Mouse (Mus musculus) spleen, adult 2 months (tissue): ENCODE results near the gene Ccdc151.

Source experiments
- CTCF ChIP-seq: fragments of 200-500 bp; IDR thresholded peaks from 2 replicates; pipeline ENCODE4 v1.5.1; 2011; ENCODE audit warnings: mild to moderate bottlenecking, inconsistent platforms; ENCODE audit not compliant: insufficient read depth, insufficient read length, insufficient replicate concordance; ENCODE audit errors: extremely low read depth
- POLR2A ChIP-seq: fragments of 200-500 bp; IDR thresholded peaks from 2 replicates; pipeline ENCODE4 v1.6.1; 2011; ENCODE audit warnings: low read depth, low read length, inconsistent platforms

DNA sequence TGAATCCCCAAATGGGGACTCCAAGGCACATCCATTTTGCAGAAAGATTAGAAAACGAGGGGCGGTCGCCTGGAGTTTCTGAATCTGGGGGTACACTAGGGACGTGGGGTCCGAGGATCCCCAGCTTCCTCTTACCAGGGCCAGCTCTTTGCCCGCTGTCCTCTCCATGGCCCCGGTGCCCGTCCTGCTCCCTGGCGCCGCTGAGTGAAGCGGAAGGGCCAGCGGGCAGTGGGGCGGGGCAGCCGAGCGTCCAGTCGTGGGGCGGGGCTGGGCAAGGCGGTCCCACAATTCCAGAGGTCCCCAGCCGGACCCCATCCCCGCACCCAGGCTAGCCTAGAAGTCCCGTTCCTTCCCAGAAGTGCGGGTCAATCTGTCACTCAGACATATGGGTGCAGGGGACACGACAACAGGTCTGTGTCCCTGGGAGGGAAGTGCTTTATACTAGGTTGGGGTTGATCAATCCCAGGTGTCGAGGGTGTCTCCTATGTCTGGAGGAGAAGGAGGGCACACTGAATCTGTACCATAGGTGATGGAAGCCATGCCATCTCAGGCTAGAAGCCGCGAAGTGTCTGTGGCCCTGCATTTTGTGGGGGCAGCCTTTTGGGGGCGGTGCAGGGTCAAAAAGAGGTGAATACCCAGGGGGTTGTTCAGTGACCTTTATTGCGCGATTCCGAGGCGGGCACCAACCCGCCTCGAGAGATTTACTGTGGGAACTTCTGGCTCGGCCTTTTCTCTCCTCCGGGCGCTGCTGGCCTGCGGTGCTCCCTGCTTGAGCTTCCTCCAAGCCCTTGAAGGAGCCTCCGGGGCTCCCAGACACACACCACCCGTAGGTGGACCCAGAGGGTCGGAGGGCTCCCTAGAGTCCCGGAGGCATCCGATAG, 13.0 kb downstream of the Ccdc151 start, which contains the start of gene Rgl3:
- TF ChIP-seq POLR2A (no peak), CTCF (no peak)
